Mouse (Mus musculus) kidney, adult 2 months (tissue): Measurements from ENCODE around the gene Sytl1.
A peak's percentile ranks its signal among the peaks of the same experiment; 100 is the strongest.

Experiments used
- CTCF ChIP-seq: fragments of 200-500 bp; conservative IDR thresholded peaks from 2 replicates; pipeline ENCODE4 v1.5.1; 2011; ENCODE audit warnings: low read depth, mild to moderate bottlenecking, control low read depth, low read length, moderate library complexity, mixed read lengths; ENCODE audit not compliant: insufficient read depth, insufficient read length
- POLR2A ChIP-seq: fragments of 200-500 bp; IDR thresholded peaks from one replicate; pipeline ENCODE4 v1.6.1; 2011; ENCODE audit warnings: low read depth, low read length, control low read depth

DNA sequence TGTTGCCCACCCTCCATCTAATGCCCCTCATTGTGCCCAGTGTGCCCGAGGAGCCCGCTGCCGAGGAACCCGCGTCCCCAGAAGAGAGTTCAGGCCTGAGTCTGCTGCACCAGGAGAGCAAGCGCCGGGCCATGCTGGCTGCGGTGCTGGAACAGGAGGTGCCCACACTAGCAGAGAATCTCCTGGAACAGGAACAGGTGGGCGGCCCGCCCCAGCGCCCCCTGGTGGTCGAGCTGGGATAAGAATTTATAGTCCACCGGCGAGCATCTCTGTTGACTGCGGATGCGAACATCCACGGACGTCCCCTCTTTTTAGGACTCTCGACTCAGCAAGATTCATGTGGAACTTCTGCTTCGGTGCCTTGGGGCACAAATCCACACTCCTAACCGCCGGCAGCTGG, 12.3 kb downstream of the Sytl1 start:
- TF ChIP-seq CTCF: peak; percentile 65
- no peak for TF ChIP-seq POLR2A
